Mouse (Mus musculus) layer of hippocampus, postnatal 14 days (tissue): ENCODE data around the gene Plekhm2. TPM values are rescaled to one million over a fixed set of nuclear protein-coding genes. Genes with fewer than 3 reads are reported as not detected.

Source experiments
- DNase-seq, 2 experiments: peaks; one replicate each; pipeline ENCODE4 v3.0.0; 2021 to 2022; ENCODE audit warnings: low spot score in 2 of 2, mixed read lengths in 1 of 2
- long read RNA-seq, 2 experiments: library from polyadenylated mRNA; stranded (forward); transcript quantifications; one replicate each; pipeline ENCODE4 v2.0.0; 2021
- total RNA-seq, 2 experiments: library from RNA; stranded (reverse); gene quantifications; 2 replicates each; pipeline ENCODE4 v1.2.3; 2021

Plekhm2 gene
- total RNA-seq, result 10 to 100 TPM; 47.8 to 55.4 TPM
- long read RNA-seq, experiment 1, full-length matches to known transcripts, result 11 of 43 reads
- long read RNA-seq, experiment 1, partial matches to known transcripts, result 28 of 43 reads
- long read RNA-seq, experiment 1, other reads (novel, unspliced or antisense), result 4 of 43 reads
- long read RNA-seq, experiment 2, full-length matches to known transcripts, result 12 of 47 reads
- long read RNA-seq, experiment 2, partial matches to known transcripts, result 26 of 47 reads
- long read RNA-seq, experiment 2, other reads (novel, unspliced or antisense), result 9 of 47 reads

GRCm38 (mm10) chr4:141664799-141665198 is at the start of gene Plekhm2:
Gene Plekhm2 (minus strand): TSS chr4:141664899.
- no peak for DNase-seq

GRCm38 (mm10) chr4:141713598-141714142 is 49.0 kb upstream of the Plekhm2 start:
- no peak for DNase-seq

GRCm38 (mm10) chr4:141711250-141711649 is 46.6 kb upstream of the Plekhm2 start:
- no peak for DNase-seq

DNA sequence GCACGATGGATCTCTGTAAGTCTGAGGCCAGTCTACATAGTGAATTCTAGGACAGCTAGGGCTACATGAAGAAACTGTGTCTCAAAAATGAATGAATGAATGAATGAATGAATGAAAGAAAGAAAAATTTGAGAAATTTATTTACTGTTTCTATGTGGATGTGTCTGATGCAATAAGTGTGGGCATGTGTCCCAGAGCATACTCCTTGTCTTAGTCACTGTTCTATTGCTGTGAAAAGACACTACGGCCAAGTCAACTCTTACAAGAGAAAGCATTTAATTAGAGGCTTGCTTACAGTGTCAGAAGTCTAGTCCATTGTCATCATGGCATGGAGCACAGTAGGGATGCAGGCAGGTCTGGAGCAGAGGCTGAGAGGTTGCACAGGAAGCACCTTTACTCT is 44.3 kb upstream of the Plekhm2 start:
- DNase-seq, result no peak

GRCm38 (mm10) chr4:141708005-141708404 is 43.3 kb upstream of the Plekhm2 start:
- no peak for DNase-seq

GRCm38 (mm10) chr4:141705331-141705730 is 40.6 kb upstream of the Plekhm2 start:
- DNase-seq, result peak; percentile 75 to 89

GRCm38 (mm10) chr4:141704625-141705024 is 39.9 kb upstream of the Plekhm2 start:
- DNase-seq, result no peak

- no peak for DNase-seq
These were observed 30.0 kb upstream of the Plekhm2 start for GRCm38 (mm10) chr4:141694719-141695118.

DNA sequence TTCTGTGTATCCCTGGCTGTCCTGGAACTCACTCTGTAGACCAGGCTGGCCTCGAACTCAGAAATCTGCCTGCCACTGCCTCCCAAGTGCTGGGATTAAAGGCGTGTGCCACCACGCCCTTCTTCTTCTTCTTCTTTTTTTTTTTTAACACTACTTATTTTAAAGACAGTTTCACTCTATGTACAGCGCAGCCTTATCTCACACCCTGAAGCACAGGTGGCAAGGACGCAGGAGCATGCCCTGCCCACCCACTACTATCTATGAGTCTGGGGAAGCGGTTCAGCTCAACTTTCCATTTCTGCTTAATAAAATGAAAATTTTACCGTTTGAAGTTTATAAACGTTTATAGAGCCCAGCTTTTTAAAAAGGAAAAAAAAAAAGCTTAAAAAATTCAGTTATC is 23.8 kb upstream of the Plekhm2 start:
- DNase-seq, result no peak

DNA sequence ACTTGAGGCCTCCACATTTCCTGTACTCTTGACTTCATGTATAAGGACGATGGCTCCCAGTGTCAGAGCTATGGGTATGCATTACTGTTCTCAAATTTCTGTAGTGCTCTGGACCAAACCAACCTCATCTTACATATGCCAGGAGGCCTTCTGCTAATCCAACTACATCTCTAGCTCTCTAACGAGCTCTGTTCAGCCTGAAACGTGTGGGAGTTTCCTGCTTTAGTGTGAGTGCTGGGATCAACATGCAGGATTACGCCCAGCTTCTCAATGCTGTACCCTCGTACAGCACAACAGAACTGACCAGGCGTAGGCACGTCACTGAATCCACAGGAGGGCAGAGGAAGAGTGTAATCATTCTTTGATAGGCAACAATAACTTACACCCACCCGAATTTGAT is 21.8 kb upstream of the Plekhm2 start:
- no peak for DNase-seq

- no peak for DNase-seq
These were observed 21.4 kb upstream of the Plekhm2 start for GRCm38 (mm10) chr4:141686093-141686492.

DNA sequence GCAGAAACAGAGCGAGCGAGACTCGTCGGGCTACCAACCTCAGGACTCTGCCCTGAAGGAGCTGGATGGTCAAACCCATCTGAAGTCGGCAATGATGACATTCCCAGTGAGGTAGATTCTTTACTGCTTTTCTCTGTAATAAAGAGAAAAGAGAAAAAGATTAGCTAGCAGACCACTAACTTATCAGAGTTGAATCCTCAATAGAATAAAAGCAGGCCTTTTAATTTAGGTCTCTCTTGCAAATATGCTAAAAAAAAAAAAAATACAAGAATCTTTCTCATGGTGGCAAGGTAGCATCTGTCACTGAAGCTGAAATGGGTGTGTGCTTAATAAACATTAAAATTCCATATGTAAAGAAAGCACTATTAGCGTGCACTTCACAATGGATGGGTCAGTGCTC is 20.8 kb upstream of the Plekhm2 start, which contains the start of gene Rsc1a1:
TSS of gene Rsc1a1 (minus strand) at position 101 of the 400 bp plus-strand sequence.
- DNase-seq, result no peak

- no peak for DNase-seq
These were observed 18.1 kb upstream of the Plekhm2 start for GRCm38 (mm10) chr4:141682706-141683230.

- no peak for DNase-seq
These were observed 17.1 kb upstream of the Plekhm2 start for GRCm38 (mm10) chr4:141681767-141682166.

DNA sequence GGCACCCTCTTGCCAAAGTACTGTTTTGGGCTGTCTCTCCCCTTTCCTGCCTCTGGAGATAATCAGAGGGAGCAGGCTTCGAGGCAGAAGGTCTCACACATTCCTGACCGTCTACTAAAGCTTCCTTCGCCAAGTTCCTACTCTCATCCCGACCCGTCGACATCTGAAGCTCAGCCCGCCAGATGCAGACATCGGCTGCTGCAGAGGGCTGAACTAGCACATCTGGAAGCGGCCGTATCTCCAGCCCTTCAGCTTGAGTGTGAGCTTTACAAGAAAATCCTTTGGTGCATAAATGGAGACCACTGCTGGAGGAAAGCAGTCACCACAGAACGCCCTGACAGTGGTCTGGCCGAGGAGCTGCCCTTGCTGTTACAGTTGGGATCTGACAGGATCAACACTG is 16.2 kb upstream of the Plekhm2 start:
- no peak for DNase-seq

GRCm38 (mm10) chr4:141679016-141679415 is 14.3 kb upstream of the Plekhm2 start:
- no peak for DNase-seq

- no peak for DNase-seq
These were observed 11.8 kb upstream of the Plekhm2 start for GRCm38 (mm10) chr4:141676462-141676979.

GRCm38 (mm10) chr4:141672325-141672724 is 7.6 kb upstream of the Plekhm2 start:
- no peak for DNase-seq

DNA sequence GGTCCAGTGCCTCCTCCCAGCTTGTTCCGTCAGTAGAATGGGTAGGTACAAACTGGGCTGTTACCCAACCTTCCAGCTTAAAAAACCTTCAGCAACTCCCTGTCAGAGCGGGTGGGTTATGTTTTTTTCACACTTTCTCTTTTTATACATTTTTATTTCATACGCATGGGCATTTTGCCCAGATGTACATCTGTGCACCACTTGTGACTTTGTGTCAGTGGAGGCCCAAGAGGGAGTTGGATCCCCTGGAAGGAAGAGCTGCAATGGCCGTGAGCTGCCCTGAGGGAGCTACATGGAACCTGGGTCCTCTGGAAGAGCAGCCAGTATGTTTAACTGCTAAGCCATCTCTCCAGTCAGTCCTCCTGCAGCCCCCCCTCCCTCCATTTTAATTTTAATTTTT is 6.7 kb upstream of the Plekhm2 start:
- no peak for DNase-seq

GRCm38 (mm10) chr4:141669898-141670712 is 5.4 kb upstream of the Plekhm2 start:
- no peak for DNase-seq

GRCm38 (mm10) chr4:141664011-141664745 is 521 bp downstream of the Plekhm2 start:
- peak; percentile 68 to 71 for DNase-seq
